In the genomic region with DNA sequence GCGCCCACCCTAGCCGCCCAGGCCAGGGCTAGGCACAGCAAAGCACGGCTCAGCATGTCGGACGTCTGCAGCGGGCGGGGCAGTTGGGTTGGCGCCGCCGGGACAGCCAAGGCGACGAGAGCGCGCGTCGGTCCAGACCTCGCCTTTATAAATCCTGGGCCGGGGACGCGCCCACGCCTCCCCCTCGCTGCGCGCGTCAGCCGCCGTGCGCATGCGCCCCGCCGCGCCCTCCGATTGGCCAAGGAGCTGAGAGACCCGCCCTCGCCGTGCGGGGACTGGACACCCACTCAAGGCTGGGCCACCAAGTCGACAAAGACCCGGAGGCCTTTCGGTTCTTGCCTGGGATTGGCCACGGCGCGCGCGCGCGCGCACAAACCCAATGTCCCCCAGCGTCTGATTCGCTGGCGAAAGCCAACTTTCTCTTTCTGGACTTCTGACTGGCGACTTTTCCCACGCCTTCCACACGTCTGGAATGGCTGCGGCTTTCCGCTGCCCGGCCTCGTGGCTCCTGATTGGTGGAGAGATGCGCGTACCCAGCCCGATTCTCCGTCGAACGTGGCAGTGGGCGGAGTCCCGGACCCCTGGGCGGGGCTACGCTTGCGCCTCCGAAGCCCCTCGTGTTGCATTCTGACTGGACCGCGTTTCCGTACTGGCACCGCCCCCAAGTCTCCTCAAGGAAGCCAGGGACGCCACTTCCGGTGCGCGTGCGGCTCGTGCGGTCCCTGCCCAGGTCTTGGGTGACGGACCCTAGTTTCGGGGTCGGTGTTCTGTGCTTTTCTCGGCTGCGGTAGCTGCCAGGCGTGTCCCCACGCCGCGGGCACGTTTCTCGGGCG, we compare ENCODE assay signal across 1 mouse cellular context.
TF ChIP-seq lines count a peak whose summit lies in the region.

A gene (minus strand): TSS at position 502 of the 833 bp plus-strand sequence.

TF ChIP-seq in MEL, 35 proteins besides CTCF, POLR2A, EP300 and RAD21 (continued from another document):
- TF ChIP-seq TAL1 (IDR thresholded peaks at IDR 0.05; ENCODE audit: low read length) (no peak), KAT2A (conservative IDR thresholded peaks at IDR 0.05; ENCODE audit: low read depth, low read length) (peak; percentile 37; the same call in 1 of the 2 replicates), POLR2AphosphoS2 (IDR thresholded peaks at IDR 0.05; ENCODE audit: low read length) (peak; percentile 86; the same call in 1 of the 2 replicates), GATA1 (IDR thresholded peaks at IDR 0.05; ENCODE audit: low read depth, low read length) (no peak), MXI1 (IDR thresholded peaks at IDR 0.05; ENCODE audit: low read depth, low read length) (peak; percentile 96), BHLHE40 (IDR thresholded peaks at IDR 0.05; ENCODE audit: borderline replicate concordance, low read depth, low read length) (peak; percentile 84; the same call in 1 of the 2 replicates), NRF1 (IDR thresholded peaks at IDR 0.05; ENCODE audit: insufficient read depth, low read depth, low read length, poor library complexity, severe bottlenecking) (peak; percentile 86), MYC (IDR thresholded peaks at IDR 0.05; ENCODE audit: low read depth, low read length) (peak; percentile 94), SMC3 (IDR thresholded peaks at IDR 0.05; ENCODE audit: low read depth, low read length) (no peak), ETS1 (IDR thresholded peaks at IDR 0.05; ENCODE audit: low read depth, low read length) (0 out of 2 replicates have a peak, but pooled peaks have one; percentile 36), E2F4 (IDR thresholded peaks at IDR 0.05; ENCODE audit: borderline replicate concordance, low read depth, low read length) (peak; percentile 89; the same call in 1 of the 2 replicates), TCF12 (IDR thresholded peaks at IDR 0.05; ENCODE audit: low read depth, low read length) (peak; percentile 69), TBP (IDR thresholded peaks at IDR 0.05; ENCODE audit: low read depth, low read length) (peak; percentile 97), ZMIZ1 (IDR thresholded peaks at IDR 0.05; ENCODE audit: low read depth, low read length) (peak; percentile 99)
